Mouse (Mus musculus) heart, adult 2 months (tissue): ENCODE data around the gene Krcc1.

ENCODE experiments used
- CTCF ChIP-seq: fragments of 200-600 bp; IDR thresholded peaks from 2 replicates; pipeline ENCODE4 v1.8.1; 2022; ENCODE audit warnings: antibody characterized with exemption, mild to moderate bottlenecking, moderate library complexity
- EP300 ChIP-seq: fragments of 200-500 bp; IDR thresholded peaks from 2 replicates; pipeline ENCODE4 v1.6.1; 2011; ENCODE audit warnings: low read depth, low read length, control low read depth; ENCODE audit not compliant: insufficient read depth
- POLR2A ChIP-seq: fragments of 200-500 bp; IDR thresholded peaks from 2 replicates; pipeline ENCODE4 v1.6.1; 2011; ENCODE audit warnings: mild to moderate bottlenecking, low read depth, low read length, control low read depth; ENCODE audit not compliant: insufficient read depth

GRCm38 (mm10) chr6:71279418-71279817 lies 7.9 kb downstream of the Krcc1 start:
- TF ChIP-seq CTCF (peak; percentile 20; the same call in 1 of the 2 replicates), POLR2A (no peak), EP300 (no peak)
